Mouse (Mus musculus): ENCODE measurements around the gene Stxbp3. TPM values are rescaled to one million over a fixed set of nuclear protein-coding genes. Genes with fewer than 3 reads are reported as not detected.

Gene Stxbp3
- polyA plus RNA-seq, 1 experiment from 2014 or later, result 20.8 TPM

DNA sequence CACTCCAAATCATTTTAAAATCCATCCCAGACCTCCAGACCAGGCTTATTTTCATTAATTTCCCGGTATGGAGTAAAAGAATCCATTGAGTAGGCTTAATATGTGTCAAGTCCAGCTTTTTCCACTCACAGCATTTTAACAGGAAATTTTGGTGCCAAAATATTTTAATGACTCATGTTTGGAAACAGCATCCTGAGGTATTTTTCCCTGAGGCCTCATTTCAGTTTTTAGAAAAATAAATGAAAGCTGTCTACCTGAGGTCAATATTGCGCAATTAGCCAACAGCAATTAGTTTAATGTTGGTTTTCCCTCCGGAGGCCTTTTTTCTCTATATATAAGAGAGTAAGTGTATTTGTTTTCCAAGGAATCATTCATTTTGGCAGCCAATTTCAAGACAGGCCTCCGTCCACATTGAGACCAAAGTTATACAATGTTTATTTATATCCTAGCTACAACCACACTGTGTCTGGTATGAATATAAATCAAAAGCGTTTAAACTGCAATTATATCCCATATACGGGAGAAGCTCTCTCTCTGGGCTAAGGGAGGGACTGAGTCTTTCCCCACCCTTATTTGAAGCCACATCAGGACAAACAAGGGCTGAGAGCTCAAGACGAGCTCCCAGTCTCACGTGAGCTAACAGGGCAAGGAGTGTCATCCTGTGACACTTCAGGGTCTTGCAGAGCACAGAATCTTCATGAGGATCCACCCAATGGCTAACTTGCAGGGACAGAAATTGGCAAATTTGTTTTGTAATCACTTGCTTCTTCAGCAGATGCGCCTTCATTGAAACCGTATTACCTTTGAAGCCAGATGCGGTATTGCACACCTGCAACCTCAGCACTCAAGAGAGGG is 80.5 kb downstream of the Stxbp3 start:
- no peak overlapping the region for H3K9ac ChIP-seq (ENCODE audit: low read length)
- WGBS, result 86% methylated on average over 11 of the region's 11 CpGs

DNA sequence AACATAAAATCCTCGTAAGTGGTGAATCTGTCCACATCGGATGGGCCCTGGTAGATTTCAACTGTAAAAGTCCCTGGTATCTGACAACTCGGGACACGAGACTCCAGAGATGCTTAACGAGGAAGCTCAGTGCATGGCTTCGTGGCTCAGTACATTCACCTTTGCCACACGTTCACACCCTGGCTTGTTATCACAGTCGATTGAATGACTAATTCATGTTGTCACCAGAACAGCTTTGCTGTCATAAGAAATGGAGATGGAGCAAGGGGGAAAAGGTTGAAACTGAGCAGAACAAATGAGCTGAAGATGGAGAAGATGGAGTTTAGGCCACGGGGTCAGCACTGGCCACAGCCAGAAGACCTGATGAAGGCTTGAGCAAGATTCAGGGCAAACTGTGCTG is 82.8 kb downstream of the Stxbp3 start:
- ATAC-seq (ENCODE audit: insufficient read depth, low FRiP score, low TSS enrichment) (no peak), DNase-seq (ENCODE audit: low spot score) (no peak)
- WGBS, result 87% methylated on average over 9 of the region's 9 CpGs
- Histone ChIP-seq H3K9me3 (ENCODE audit: control insufficient read depth, low read length) (no peaks in the 10 kb centered on the region), H3K4me2 (ENCODE audit: low read depth) (no peak overlapping the region), H3K4me3 (ENCODE audit: low read depth, low read length) (no peak overlapping the region), H3K36me3 (ENCODE audit: control insufficient read depth, insufficient read depth, low read length) (no peaks in the 10 kb centered on the region), H3K4me1 (ENCODE audit: control insufficient read depth, insufficient read depth, low read length) (no peaks in the 10 kb centered on the region), H3K27me3 (ENCODE audit: control insufficient read depth, insufficient read depth, low read length) (no peaks in the 10 kb centered on the region), H3K27ac (ENCODE audit: low read depth, low read length) (no peak overlapping the region), H3K9ac (ENCODE audit: low read length) (no peak overlapping the region)

More for the DNA sequence above, 80.5 kb downstream of the Stxbp3 start:
- Histone ChIP-seq H3K27me3 (ENCODE audit: control insufficient read depth, insufficient read depth, low read length) (no peaks in the 10 kb centered on the region), H3K9me3 (ENCODE audit: control insufficient read depth, low read length) (no peaks in the 10 kb centered on the region), H3K36me3 (ENCODE audit: control insufficient read depth, insufficient read depth, low read length) (no peaks in the 10 kb centered on the region), H3K27ac (ENCODE audit: low read depth, low read length) (no peak overlapping the region), H3K4me3 (ENCODE audit: low read depth, low read length) (no peak overlapping the region), H3K4me1 (ENCODE audit: control insufficient read depth, insufficient read depth, low read length) (no peaks in the 10 kb centered on the region), H3K4me2 (ENCODE audit: low read depth) (no peak overlapping the region)
- no peak for ATAC-seq (ENCODE audit: insufficient read depth, low FRiP score, low TSS enrichment)
- DNase-seq (ENCODE audit: low spot score), result no peak

DNA sequence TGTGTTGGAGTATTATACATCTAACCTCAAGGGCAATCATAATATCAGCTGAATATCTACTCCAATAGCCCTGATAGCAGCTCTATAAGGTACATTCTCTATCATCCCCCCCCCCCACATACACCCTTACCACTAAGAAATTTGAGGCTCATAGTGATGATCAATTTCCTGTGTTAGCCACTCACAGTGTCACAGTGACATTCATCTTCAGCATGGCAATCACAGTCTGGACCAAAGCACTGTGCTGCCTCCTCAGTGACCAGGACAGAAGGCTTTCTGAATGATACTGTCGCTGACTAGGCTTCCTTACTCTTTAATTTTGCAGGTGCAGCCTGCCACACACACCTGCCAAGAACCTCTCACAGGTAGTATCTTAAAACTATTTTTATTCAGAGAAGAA is 84.2 kb downstream of the Stxbp3 start:
- H3K36me3 ChIP-seq (ENCODE audit: control insufficient read depth, insufficient read depth, low read length), result no peaks in the 10 kb centered on the region
- no peaks in the 10 kb centered on the region for H3K9me3 ChIP-seq (ENCODE audit: control insufficient read depth, low read length)
- no peaks in the 10 kb centered on the region for H3K4me1 ChIP-seq (ENCODE audit: control insufficient read depth, insufficient read depth, low read length)
- DNase-seq (ENCODE audit: low spot score) (no peak), ATAC-seq (ENCODE audit: insufficient read depth, low FRiP score, low TSS enrichment) (no peak)
- H3K27ac ChIP-seq (ENCODE audit: low read depth, low read length), result no peak overlapping the region
- H3K4me2 ChIP-seq (ENCODE audit: low read depth), result no peak overlapping the region
- WGBS, result 79% methylated on average over 1 of the region's 1 CpGs
- H3K4me3 ChIP-seq (ENCODE audit: low read depth, low read length), result no peak overlapping the region
- no peaks in the 10 kb centered on the region for H3K27me3 ChIP-seq (ENCODE audit: control insufficient read depth, insufficient read depth, low read length)
- no peak overlapping the region for H3K9ac ChIP-seq (ENCODE audit: low read length)

GRCm38 (mm10) chr3:108755542-108755941 is 84.8 kb downstream of the Stxbp3 start:
- Histone ChIP-seq H3K4me3 (ENCODE audit: low read depth, low read length) (no peak overlapping the region), H3K36me3 (ENCODE audit: control insufficient read depth, insufficient read depth, low read length) (no peaks in the 10 kb centered on the region), H3K27ac (ENCODE audit: low read depth, low read length) (no peak overlapping the region), H3K4me1 (ENCODE audit: control insufficient read depth, insufficient read depth, low read length) (no peaks in the 10 kb centered on the region), H3K27me3 (ENCODE audit: control insufficient read depth, insufficient read depth, low read length) (no peaks in the 10 kb centered on the region), H3K9ac (ENCODE audit: low read length) (no peak overlapping the region), H3K9me3 (ENCODE audit: control insufficient read depth, low read length) (no peaks in the 10 kb centered on the region), H3K4me2 (ENCODE audit: low read depth) (no peak overlapping the region)
- DNase-seq (ENCODE audit: low spot score) (no peak), ATAC-seq (ENCODE audit: insufficient read depth, low FRiP score, low TSS enrichment) (no peak)
- WGBS, result 76% methylated on average over 2 of the region's 2 CpGs

DNA sequence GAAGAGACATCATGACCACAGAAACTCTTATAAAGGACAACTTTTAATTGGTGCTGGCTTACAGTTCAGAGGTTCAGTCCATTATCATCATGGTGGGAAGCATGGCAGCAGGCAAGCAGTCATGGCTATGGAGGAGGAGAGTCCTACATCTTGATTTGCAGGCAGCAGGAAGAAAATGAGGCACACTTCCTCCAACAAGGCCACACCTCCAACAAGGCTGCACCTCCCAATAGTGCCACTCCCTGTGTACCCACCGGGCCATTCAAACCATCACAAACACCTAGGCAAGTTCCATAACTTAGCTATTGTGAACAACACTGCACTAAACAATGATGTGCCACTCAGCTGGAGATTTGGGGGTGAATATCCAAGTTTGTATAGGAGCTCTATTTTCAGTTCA is 85.8 kb downstream of the Stxbp3 start:
- no peak overlapping the region for H3K9ac ChIP-seq (ENCODE audit: low read length)
- H3K27me3 ChIP-seq (ENCODE audit: control insufficient read depth, insufficient read depth, low read length), result no peaks in the 10 kb centered on the region
- no peak for DNase-seq (ENCODE audit: low spot score)
- no peak overlapping the region for H3K27ac ChIP-seq (ENCODE audit: low read depth, low read length)
- no peaks in the 10 kb centered on the region for H3K36me3 ChIP-seq (ENCODE audit: control insufficient read depth, insufficient read depth, low read length)
- no peaks in the 10 kb centered on the region for H3K4me1 ChIP-seq (ENCODE audit: control insufficient read depth, insufficient read depth, low read length)
- no peaks in the 10 kb centered on the region for H3K9me3 ChIP-seq (ENCODE audit: control insufficient read depth, low read length)
- H3K4me2 ChIP-seq (ENCODE audit: low read depth), result no peak overlapping the region
- WGBS, result 84% methylated on average over 1 of the region's 1 CpGs
- no peak overlapping the region for H3K4me3 ChIP-seq (ENCODE audit: low read depth, low read length)
- no peak for ATAC-seq (ENCODE audit: insufficient read depth, low FRiP score, low TSS enrichment)

- ATAC-seq (ENCODE audit: insufficient read depth, low FRiP score, low TSS enrichment) (no peak), DNase-seq (ENCODE audit: low spot score) (no peak)
- H3K9me3 ChIP-seq (ENCODE audit: control insufficient read depth, low read length), result no peaks in the 10 kb centered on the region
- H3K4me2 ChIP-seq (ENCODE audit: low read depth), result no peak overlapping the region
- no peak overlapping the region for H3K27ac ChIP-seq (ENCODE audit: low read depth, low read length)
- WGBS, result 89% methylated on average over 6 of the region's 6 CpGs
- H3K4me1 ChIP-seq (ENCODE audit: control insufficient read depth, insufficient read depth, low read length), result no peaks in the 10 kb centered on the region
- no peaks in the 10 kb centered on the region for H3K27me3 ChIP-seq (ENCODE audit: control insufficient read depth, insufficient read depth, low read length)
- no peak overlapping the region for H3K9ac ChIP-seq (ENCODE audit: low read length)
- no peaks in the 10 kb centered on the region for H3K36me3 ChIP-seq (ENCODE audit: control insufficient read depth, insufficient read depth, low read length)
- H3K4me3 ChIP-seq (ENCODE audit: low read depth, low read length), result no peak overlapping the region
Observed at GRCm38 (mm10) chr3:108751691-108752090, 88.6 kb downstream of the Stxbp3 start.

DNA sequence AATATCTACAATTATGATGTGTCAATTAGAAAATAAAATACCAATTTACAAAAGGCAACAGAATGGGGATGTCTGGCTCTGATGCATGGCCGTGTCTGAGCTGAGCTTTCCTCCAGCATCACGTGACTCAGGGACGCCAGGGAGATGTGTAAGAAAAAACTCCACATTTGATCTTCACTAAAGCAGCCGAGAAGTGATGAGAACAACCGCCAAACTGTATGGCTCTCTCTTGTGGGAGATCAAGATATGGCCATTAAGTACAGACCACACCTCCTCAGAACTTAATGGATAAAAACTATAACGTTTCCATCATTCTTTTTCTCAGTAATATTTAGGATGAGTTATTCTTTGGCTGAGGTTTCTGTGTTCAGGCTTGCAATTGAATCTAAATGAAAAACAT is 89.3 kb downstream of the Stxbp3 start:
- Histone ChIP-seq H3K27me3 (ENCODE audit: control insufficient read depth, insufficient read depth, low read length) (no peaks in the 10 kb centered on the region), H3K36me3 (ENCODE audit: control insufficient read depth, insufficient read depth, low read length) (no peaks in the 10 kb centered on the region), H3K4me1 (ENCODE audit: control insufficient read depth, insufficient read depth, low read length) (no peaks in the 10 kb centered on the region), H3K27ac (ENCODE audit: low read depth, low read length) (no peak overlapping the region), H3K9ac (ENCODE audit: low read length) (no peak overlapping the region), H3K9me3 (ENCODE audit: control insufficient read depth, low read length) (no peaks in the 10 kb centered on the region), H3K4me3 (ENCODE audit: low read depth, low read length) (no peak overlapping the region), H3K4me2 (ENCODE audit: low read depth) (no peak overlapping the region)
- no peak for DNase-seq (ENCODE audit: low spot score)
- 75% methylated on average over 6 of the region's 6 CpGs for WGBS
- ATAC-seq (ENCODE audit: insufficient read depth, low FRiP score, low TSS enrichment), result no peak

DNA sequence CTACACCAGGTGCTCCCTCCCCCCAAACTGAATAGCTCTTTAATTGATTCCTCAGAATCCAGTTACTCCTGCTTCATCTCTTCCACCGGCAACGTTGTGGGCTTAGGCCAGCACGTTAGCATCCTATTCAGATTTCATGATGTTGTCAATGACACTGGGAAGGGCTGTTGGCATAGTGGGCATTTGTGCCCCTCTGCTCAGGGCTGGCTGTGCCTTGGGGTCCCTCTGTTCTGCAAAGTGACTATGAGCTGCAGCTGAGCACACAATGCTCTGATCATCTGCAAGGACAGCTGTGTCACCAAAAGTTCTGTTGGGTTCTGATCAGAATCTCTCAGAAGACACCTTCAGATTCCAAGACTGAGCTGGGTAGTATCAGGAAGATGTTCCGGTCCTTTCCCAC is 96.3 kb downstream of the Stxbp3 start:
- DNase-seq (ENCODE audit: low spot score) (no peak), ATAC-seq (ENCODE audit: insufficient read depth, low FRiP score, low TSS enrichment) (no peak)
- Histone ChIP-seq H3K27me3 (ENCODE audit: control insufficient read depth, insufficient read depth, low read length) (no peaks in the 10 kb centered on the region), H3K36me3 (ENCODE audit: control insufficient read depth, insufficient read depth, low read length) (no peaks in the 10 kb centered on the region), H3K9ac (ENCODE audit: low read length) (no peak overlapping the region), H3K9me3 (ENCODE audit: control insufficient read depth, low read length) (no peaks in the 10 kb centered on the region), H3K4me3 (ENCODE audit: low read depth, low read length) (no peak overlapping the region), H3K4me2 (ENCODE audit: low read depth) (no peak overlapping the region), H3K4me1 (ENCODE audit: control insufficient read depth, insufficient read depth, low read length) (no peaks in the 10 kb centered on the region), H3K27ac (ENCODE audit: low read depth, low read length) (no peak overlapping the region)
- 86% methylated on average over 4 of the region's 4 CpGs for WGBS
